Mouse (Mus musculus): Measurements from ENCODE around the gene Rnase10.

DNA sequence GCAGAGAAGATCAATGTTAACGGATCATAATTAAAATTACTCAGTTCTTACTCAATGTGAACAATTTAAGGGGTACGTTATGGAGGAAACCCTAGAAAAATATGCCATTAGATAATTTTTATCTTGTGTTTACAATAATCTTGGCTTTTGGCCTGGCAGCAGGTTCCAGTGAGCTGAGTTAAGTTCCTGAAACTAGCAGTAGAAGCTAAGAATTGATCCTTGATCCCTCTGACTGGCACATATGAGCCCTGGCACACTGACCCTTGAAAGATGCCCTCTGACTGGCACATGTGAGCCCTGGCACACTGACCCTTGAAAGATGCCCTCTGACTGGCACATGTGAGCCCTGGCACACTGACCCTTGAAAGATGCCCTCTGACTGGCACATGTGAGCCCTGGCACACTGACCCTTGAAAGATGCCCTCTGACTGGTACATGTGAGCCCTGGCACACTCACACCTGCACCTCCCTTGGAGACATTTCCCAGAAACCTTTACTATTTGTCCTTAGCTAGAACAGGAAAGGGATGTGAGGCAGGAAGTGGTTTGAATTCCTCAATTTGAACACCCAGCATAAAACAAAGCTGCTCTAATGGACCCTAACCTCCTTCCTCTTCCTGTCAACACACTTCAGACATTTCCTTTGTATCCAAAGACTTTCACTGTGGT lies 9.4 kb upstream of the Rnase10 start:
- TF ChIP-seq CTCF (IDR thresholded peaks at IDR 0.05; ENCODE audit: low read depth) (no peak), EP300 (IDR thresholded peaks at IDR 0.05; ENCODE audit: low read depth) (0 out of 2 replicates have a peak, but pooled peaks have one; percentile 17)

All from liver, postnatal 0 days (tissue).